Mouse (Mus musculus): ENCODE measurements at regions not wholly inside any gene's neighbourhood (a gene's known extent, or its start where the extent isn't known, plus 50 kb on each side); places are given as distances from the start of the nearest gene placed in this dataset.

- no peaks in the 10 kb centered on the region for H3K27me3 ChIP-seq (ENCODE audit: insufficient read depth, poor library complexity, severe bottlenecking)
- H3K4me3 ChIP-seq: no peak overlapping the region
- no peak overlapping the region for H3K27ac ChIP-seq
- DNase-seq (ENCODE audit: low spot score): no peak
- H3K9me3 ChIP-seq: no peaks in the 10 kb centered on the region
- no peaks in the 10 kb centered on the region for H3K36me3 ChIP-seq
- WGBS: 83% methylated on average over 6 of the region's 6 CpGs
- no peaks in the 10 kb centered on the region for H3K4me1 ChIP-seq (replicated peaks)
Measured at GRCm38 (mm10) chr2:77358176-77358575, 77.8 kb upstream of the Sestd1 start.

- Histone ChIP-seq H3K4me1 (replicated peaks) (no peaks in the 10 kb centered on the region), H3K4me3 (no peak overlapping the region), H3K36me3 (no peaks in the 10 kb centered on the region), H3K9me3 (no peaks in the 10 kb centered on the region), H3K27me3 (ENCODE audit: insufficient read depth, poor library complexity, severe bottlenecking) (no peaks in the 10 kb centered on the region), H3K27ac (no peak overlapping the region)
- DNase-seq (ENCODE audit: low spot score): no peak
- 78% methylated on average over 10 of the region's 10 CpGs for WGBS
Measured at GRCm38 (mm10) chr2:77356798-77357197, 76.4 kb upstream of the Sestd1 start.

GRCm38 (mm10) chr2:77351987-77352628 lies 71.7 kb upstream of the Sestd1 start:
- H3K9me3 ChIP-seq: peaks cover under 1% of the 10 kb centered on the region; the same call in 1 of the 2 replicates
- no peaks in the 10 kb centered on the region for H3K4me1 ChIP-seq (replicated peaks)
- DNase-seq (ENCODE audit: low spot score): no peak
- no peak overlapping the region for H3K27ac ChIP-seq
- no peaks in the 10 kb centered on the region for H3K27me3 ChIP-seq (ENCODE audit: insufficient read depth, poor library complexity, severe bottlenecking)
- no peak overlapping the region for H3K4me3 ChIP-seq
- WGBS: 88% methylated on average over 8 of the region's 8 CpGs
- H3K36me3 ChIP-seq: no peaks in the 10 kb centered on the region

GRCm38 (mm10) chr2:77347027-77347426 lies 66.6 kb upstream of the Sestd1 start:
- Histone ChIP-seq H3K36me3 (no peaks in the 10 kb centered on the region), H3K4me1 (replicated peaks) (no peaks in the 10 kb centered on the region), H3K9me3 (peaks cover 3% of the 10 kb centered on the region; the same call in 1 of the 2 replicates), H3K27ac (no peak overlapping the region), H3K4me3 (no peak overlapping the region), H3K27me3 (ENCODE audit: insufficient read depth, poor library complexity, severe bottlenecking) (no peaks in the 10 kb centered on the region)
- no peak for DNase-seq (ENCODE audit: low spot score)
- WGBS: 92% methylated on average over 5 of the region's 5 CpGs

- Histone ChIP-seq H3K27me3 (ENCODE audit: insufficient read depth, poor library complexity, severe bottlenecking) (no peaks in the 10 kb centered on the region), H3K4me3 (no peak overlapping the region), H3K36me3 (no peaks in the 10 kb centered on the region), H3K27ac (no peak overlapping the region), H3K9me3 (peaks cover 3% of the 10 kb centered on the region; the same call in 1 of the 2 replicates), H3K4me1 (replicated peaks) (no peaks in the 10 kb centered on the region)
- 92% methylated on average over 16 of the region's 16 CpGs for WGBS
- no peak for DNase-seq (ENCODE audit: low spot score)
Measured at GRCm38 (mm10) chr2:77343736-77344440, 63.5 kb upstream of the Sestd1 start.

GRCm38 (mm10) chr2:77342416-77342815 lies 62.0 kb upstream of the Sestd1 start:
- Histone ChIP-seq H3K36me3 (no peaks in the 10 kb centered on the region), H3K4me1 (replicated peaks) (no peaks in the 10 kb centered on the region), H3K27ac (no peak overlapping the region), H3K9me3 (peaks cover 3% of the 10 kb centered on the region; the same call in 1 of the 2 replicates), H3K27me3 (ENCODE audit: insufficient read depth, poor library complexity, severe bottlenecking) (no peaks in the 10 kb centered on the region), H3K4me3 (no peak overlapping the region)
- 66% methylated on average over 2 of the region's 2 CpGs for WGBS
- DNase-seq (ENCODE audit: low spot score): no peak

- no peak overlapping the region for H3K4me3 ChIP-seq
- no peak overlapping the region for H3K27ac ChIP-seq
- WGBS: 48% methylated on average over 12 of the region's 12 CpGs
- DNase-seq (ENCODE audit: low spot score): peak; percentile 90
- no peaks in the 10 kb centered on the region for H3K27me3 ChIP-seq (ENCODE audit: insufficient read depth, poor library complexity, severe bottlenecking)
- no peaks in the 10 kb centered on the region for H3K9me3 ChIP-seq
- no peaks in the 10 kb centered on the region for H3K36me3 ChIP-seq
- H3K4me1 ChIP-seq (replicated peaks): no peaks in the 10 kb centered on the region
Measured at GRCm38 (mm10) chr2:77341575-77342332, 61.4 kb upstream of the Sestd1 start.

- H3K9me3 ChIP-seq: no peaks in the 10 kb centered on the region
- H3K4me1 ChIP-seq (replicated peaks): no peaks in the 10 kb centered on the region
- DNase-seq (ENCODE audit: low spot score): no peak
- no peaks in the 10 kb centered on the region for H3K36me3 ChIP-seq
- no peaks in the 10 kb centered on the region for H3K27me3 ChIP-seq (ENCODE audit: insufficient read depth, poor library complexity, severe bottlenecking)
- no peak overlapping the region for H3K4me3 ChIP-seq
- 83% methylated on average over 6 of the region's 6 CpGs for WGBS
- H3K27ac ChIP-seq: no peak overlapping the region
Measured at GRCm38 (mm10) chr2:77340076-77340475, 59.7 kb upstream of the Sestd1 start.

GRCm38 (mm10) chr2:77337786-77338406 lies 57.5 kb upstream of the Sestd1 start:
- Histone ChIP-seq H3K4me1 (replicated peaks) (peaks cover 14% of the 10 kb centered on the region), H3K36me3 (no peaks in the 10 kb centered on the region), H3K9me3 (no peaks in the 10 kb centered on the region), H3K27ac (no peak overlapping the region), H3K4me3 (no peak overlapping the region), H3K27me3 (ENCODE audit: insufficient read depth, poor library complexity, severe bottlenecking) (no peaks in the 10 kb centered on the region)
- no peak for DNase-seq (ENCODE audit: low spot score)
- 69% methylated on average over 3 of the region's 3 CpGs for WGBS

GRCm38 (mm10) chr2:77337318-77337717 lies 56.9 kb upstream of the Sestd1 start:
- no peak for DNase-seq (ENCODE audit: low spot score)
- WGBS: 81% methylated on average over 3 of the region's 3 CpGs
- H3K4me3 ChIP-seq: no peak overlapping the region
- H3K36me3 ChIP-seq: no peaks in the 10 kb centered on the region
- H3K9me3 ChIP-seq: no peaks in the 10 kb centered on the region
- H3K27me3 ChIP-seq (ENCODE audit: insufficient read depth, poor library complexity, severe bottlenecking): no peaks in the 10 kb centered on the region
- peaks cover 14% of the 10 kb centered on the region for H3K4me1 ChIP-seq (replicated peaks)
- H3K27ac ChIP-seq: no peak overlapping the region

- Histone ChIP-seq H3K27me3 (ENCODE audit: insufficient read depth, poor library complexity, severe bottlenecking) (no peaks in the 10 kb centered on the region), H3K9me3 (no peaks in the 10 kb centered on the region), H3K4me1 (replicated peaks) (peaks cover 14% of the 10 kb centered on the region), H3K36me3 (no peaks in the 10 kb centered on the region), H3K4me3 (no peak overlapping the region), H3K27ac (no peak overlapping the region)
- DNase-seq (ENCODE audit: low spot score): no peak
- 81% methylated on average over 3 of the region's 3 CpGs for WGBS
Measured at GRCm38 (mm10) chr2:77336810-77337209, 56.4 kb upstream of the Sestd1 start.

- no peaks in the 10 kb centered on the region for H3K27me3 ChIP-seq (ENCODE audit: insufficient read depth, poor library complexity, severe bottlenecking)
Measured at GRCm38 (mm10) chr2:77334706-77335105, 54.3 kb upstream of the Sestd1 start.

More at GRCm38 (mm10) chr2:77334706-77335105, 54.3 kb upstream of the Sestd1 start:
- 76% methylated on average over 9 of the region's 9 CpGs for WGBS
- H3K36me3 ChIP-seq: no peaks in the 10 kb centered on the region
- DNase-seq (ENCODE audit: low spot score): no peak
- H3K4me3 ChIP-seq: no peak overlapping the region
- no peaks in the 10 kb centered on the region for H3K9me3 ChIP-seq
- no peak overlapping the region for H3K27ac ChIP-seq
- peaks cover 14% of the 10 kb centered on the region for H3K4me1 ChIP-seq (replicated peaks)
